Mouse (Mus musculus): ENCODE data around the gene Sdhaf1. TPM values are rescaled to one million over a fixed set of nuclear protein-coding genes. Genes with fewer than 3 reads are reported as not detected.
A peak's percentile ranks its signal among the peaks of the same experiment; 100 is the strongest.

Sdhaf1 gene
- 10 to 100 TPM; 12.0 to 12.5 TPM for total RNA-seq (2021)

DNA sequence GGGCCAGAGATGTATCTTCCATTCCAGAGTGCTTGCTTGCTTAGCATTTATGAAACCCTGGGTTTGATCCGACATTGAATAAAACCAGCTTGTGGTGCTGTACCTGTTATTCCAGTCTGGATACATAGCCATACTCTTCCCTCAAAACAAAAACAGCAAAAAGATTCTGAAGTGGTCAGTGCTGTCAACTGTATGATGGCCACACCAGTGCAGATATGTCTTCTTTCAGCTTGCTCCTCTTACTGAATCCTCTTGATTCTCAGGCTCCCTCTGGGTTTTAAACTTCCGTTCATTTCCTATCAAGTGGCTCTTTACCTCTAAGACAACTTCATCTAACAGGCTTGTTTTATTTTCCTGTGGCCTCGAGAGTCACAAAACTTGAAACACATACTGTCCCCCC lies at the start of gene Sdhaf1:
TSS of gene Sdhaf1 (minus strand) at position 101 of the 400 bp plus-strand sequence.
- intact Hi-C loops (cut with DNase I) = no loop called here
- no peak for DNase-seq

DNA sequence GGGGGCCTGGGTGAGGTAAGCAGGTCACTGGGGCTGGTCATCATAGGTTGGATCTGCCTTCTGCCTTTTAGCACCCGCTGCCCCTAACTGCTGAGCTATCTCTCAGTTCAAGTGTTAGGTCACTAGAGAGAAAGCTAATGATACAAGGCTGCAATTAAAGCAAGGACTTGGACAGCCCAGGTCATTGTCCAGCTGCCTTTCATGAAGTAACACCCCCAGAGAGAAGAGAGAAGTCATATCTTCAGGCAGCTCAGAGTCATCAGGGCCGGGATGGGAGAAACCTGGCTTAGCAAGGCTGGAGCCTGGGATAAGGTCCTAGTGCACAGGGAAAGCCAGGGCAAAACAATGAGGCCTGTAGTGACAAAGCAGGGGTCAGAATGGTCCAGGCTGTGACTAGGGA lies 43.8 kb upstream of the Sdhaf1 start:
- intact Hi-C loops (cut with DNase I) = no loop called here
- no peak for DNase-seq

DNA sequence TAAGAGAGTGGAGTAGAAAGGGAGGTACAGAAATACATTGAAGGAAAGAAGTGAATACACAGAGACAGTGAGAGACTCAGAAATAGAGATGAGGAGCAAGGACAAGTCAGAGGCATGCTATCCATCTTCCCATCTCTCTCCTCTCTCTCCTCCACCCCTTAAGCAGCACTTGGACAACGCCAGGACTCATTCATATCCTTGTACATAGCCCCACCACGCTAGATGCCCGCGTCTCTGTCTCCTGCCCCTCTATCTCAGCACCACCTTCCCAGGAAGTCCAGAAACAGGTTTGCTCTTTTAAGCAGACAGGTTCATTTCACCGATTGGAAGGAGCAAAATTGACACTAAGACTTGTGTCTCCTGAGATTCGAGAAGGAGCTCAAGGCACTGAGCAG lies 39.6 kb upstream of the Sdhaf1 start:
- no peak for DNase-seq
- intact Hi-C loops (cut with DNase I) = no loop called here

- DNase-seq = peak in 1 of 2 experiments; percentile 22
- intact Hi-C loops (cut with DNase I) = no loop called here
These were observed 39.1 kb upstream of the Sdhaf1 start, which contains the start of gene Lrfn3 for GRCm38 (mm10) chr7:30362652-30363343. Gene Lrfn3, minus strand, starts transcription at chr7:30362772.

DNA sequence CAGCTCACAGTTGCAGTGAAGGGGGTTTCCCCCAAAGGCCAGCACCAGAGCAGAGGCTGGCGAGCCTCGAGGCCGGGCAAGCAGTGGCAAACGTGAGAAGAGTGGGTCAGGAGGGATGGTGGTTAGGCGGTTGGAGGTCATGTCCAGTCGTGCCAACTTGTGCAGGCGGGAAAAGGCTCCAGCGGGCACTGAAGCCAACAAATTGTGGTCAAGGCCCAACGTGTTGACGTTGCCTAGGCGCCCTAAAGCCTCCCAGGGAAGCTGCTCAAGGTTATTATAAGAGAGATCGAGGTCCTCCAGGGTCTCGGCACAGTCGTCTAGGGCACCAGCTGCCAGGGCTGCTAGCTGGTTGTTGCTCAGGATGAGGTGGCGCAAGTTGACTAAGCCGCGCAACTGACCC lies 36.3 kb upstream of the Sdhaf1 start:
- no peak for DNase-seq
- intact Hi-C loops (cut with DNase I) = no loop called here

GRCm38 (mm10) chr7:30359276-30359865 lies 35.7 kb upstream of the Sdhaf1 start:
- intact Hi-C loops (cut with DNase I) = no loop called here
- DNase-seq = no peak

DNA sequence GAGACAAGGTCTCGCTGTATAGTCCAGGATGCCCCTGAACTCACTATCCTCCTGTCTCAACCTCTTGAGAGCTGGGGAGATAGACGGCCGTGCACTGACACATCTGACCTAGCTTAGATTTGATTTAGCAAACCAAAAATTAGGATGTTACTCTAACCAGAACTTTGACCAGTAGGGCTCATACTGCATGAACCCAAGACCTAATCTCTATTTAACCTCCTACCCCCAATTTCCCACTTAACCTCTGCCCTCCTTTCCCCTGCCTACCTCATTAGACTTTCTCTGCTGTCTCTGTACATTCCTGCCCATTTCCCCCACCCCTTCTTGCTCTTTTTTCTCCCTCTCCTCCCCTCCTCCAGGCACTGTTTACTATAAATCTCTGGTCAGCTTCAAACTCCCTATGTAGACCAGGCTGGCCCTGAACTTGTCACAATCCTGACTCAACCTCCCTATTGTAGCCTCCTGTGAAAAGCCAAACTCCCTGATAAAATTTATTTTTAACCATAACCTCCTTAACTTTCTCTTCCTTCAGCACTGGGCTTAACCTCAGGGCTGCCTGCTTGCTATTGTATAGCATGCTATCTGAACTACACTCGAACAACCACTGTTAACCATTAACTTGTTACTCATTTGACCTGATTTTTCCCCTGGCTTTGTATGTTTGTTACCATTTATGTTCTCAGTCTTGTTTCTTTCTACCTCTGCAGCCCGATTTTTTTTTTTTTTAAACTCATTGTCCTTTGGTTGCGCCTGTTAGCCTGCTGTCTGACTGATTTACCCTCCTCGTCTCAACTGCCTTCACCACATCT lies 34.9 kb upstream of the Sdhaf1 start:
- DNase-seq = no peak
- intact Hi-C loops (cut with DNase I) = no loop called here

- DNase-seq = no peak
- intact Hi-C loops (cut with DNase I) = no loop called here
These were observed 30.4 kb upstream of the Sdhaf1 start for GRCm38 (mm10) chr7:30354059-30354458.

DNA sequence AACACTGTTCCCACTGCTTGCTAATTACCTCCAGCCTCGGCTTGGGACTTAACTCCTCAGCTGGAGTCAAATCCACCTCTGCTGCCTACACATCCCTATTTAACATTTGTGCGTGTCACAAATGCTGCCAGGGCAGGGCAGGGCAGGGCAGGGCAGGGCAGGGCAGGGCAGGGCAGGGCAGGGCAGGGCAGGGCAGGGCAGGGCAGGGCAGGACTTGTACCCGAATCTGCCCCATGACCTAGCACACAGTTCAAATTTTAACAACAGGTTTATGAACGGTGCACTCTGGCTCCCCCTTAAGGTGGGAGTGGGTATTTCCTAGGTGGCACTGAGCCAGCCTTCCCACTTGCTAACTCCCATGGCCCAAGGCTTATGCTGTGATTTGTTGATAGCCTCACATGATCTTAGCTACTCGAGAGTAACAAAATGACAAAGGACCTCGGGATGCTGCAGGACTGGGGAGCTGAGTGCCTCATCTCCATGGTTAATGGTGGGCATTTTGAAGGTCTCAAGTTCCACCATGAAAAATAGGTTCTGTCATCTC lies 29.7 kb upstream of the Sdhaf1 start:
- DNase-seq = peak; percentile 58 to 78
- intact Hi-C loops (cut with DNase I) = no loop called here

GRCm38 (mm10) chr7:30347828-30348227 lies 24.1 kb upstream of the Sdhaf1 start:
- DNase-seq = peak; percentile 21 to 40

GRCm38 (mm10) chr7:30346635-30347379 lies 23.1 kb upstream of the Sdhaf1 start:
- intact Hi-C loops (cut with DNase I) = no loop called here
- DNase-seq = peak; percentile 65 to 75

More at GRCm38 (mm10) chr7:30347828-30348227, 24.1 kb upstream of the Sdhaf1 start:
- intact Hi-C loops (cut with DNase I) = no loop called here

DNA sequence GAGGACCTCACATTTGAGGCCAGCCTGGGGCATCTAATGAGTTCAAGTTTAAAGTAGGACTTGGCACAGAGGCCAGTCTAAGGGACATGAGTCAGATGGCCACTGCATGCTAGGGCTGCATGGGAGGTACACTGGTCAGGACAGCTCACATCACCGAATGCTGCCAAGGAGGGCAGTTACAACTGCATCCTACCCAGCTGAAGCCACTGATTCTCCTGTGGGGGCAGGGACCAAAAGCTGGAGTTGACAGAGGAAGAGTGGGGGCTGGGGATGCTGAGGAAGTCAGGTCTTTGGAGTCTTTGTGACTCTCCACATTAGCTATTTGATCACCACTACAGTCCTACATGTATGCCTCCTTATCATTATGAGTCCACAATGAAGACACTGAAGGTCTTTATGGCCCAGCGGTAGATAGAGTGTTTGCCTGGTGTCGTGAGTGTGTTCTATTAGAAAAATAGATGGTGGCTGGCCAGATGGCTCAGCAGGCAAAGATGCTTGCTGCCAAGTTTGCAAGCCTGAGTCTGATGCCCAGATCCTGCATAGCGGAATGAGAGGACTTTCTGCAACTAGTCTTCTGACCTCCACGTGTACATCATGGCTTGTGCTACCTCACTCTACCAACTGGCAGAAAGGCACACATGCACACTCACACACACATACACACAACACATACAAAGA lies 15.9 kb upstream of the Sdhaf1 start:
- intact Hi-C loops (cut with DNase I) = no loop called here
- DNase-seq = no peak

DNA sequence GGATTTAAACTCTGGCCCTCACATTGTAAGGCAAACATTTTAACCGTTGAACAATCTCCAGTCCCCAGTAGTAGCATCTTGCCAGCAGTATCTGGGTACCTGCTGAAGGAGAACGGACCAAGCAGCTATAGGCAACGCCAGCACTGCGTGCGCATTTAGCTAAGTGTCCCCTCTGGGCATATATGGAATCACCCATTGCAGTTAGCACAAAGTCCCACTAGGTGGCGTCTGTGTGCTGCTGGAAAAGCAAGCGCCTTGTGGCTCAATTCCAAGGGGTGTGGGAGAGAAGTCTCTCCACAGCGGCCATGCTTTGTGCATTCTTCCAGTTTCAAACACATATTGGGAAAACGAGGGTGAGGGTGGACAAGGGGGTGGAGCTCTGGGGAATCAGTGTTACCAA lies 12.7 kb upstream of the Sdhaf1 start:
- peak; percentile 70 to 77 for DNase-seq
- intact Hi-C loops (cut with DNase I) = no loop called here

DNA sequence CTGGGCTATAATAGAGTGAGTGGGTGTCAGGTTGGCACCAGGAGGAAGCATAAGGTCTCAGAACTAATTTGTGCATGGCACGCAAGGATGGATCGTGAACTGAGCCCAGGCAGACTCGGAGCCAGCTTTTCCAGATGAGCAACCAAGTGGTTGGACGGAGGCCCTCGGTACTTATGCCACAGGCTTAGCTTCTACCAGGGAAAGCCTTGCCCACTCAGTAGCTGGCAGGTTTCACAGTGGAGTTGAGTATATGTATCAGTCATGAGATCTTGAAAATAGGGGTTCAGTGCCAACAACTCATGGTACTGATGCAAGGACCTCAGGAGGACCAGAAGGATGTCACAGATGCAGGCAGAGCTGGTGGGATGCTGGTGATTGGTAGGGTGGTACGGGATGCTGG lies 12.0 kb upstream of the Sdhaf1 start:
- intact Hi-C loops (cut with DNase I) = no loop called here
- DNase-seq = no peak

DNA sequence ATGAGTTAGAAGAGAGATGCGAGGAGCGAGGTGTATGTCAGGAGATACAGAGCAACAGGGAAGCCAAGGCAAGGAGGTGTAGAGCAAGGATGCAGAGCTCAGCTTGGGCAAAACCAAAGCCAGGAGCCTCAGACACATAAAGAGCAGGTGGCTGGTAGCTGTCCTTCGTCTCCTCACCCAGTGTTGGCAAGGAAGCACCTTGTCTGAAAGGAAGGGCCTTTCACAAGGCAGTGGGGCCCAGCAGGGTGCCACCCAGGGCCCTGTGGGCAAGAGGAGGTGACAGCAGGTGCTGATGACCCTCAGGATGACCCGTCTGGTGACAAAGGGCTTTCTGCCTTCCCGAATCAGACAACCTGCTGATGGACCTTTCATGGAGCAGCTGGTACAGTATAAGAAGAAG lies 10.9 kb upstream of the Sdhaf1 start:
- no peak for DNase-seq
- intact Hi-C loops (cut with DNase I) = no loop called here

GRCm38 (mm10) chr7:30333436-30333835 lies 9.7 kb upstream of the Sdhaf1 start:
- intact Hi-C loops (cut with DNase I) = no loop called here
- peak; percentile 53 to 55 for DNase-seq

GRCm38 (mm10) chr7:30332622-30333259 lies 9.0 kb upstream of the Sdhaf1 start:
- intact Hi-C loops (cut with DNase I) = no loop called here

DNA sequence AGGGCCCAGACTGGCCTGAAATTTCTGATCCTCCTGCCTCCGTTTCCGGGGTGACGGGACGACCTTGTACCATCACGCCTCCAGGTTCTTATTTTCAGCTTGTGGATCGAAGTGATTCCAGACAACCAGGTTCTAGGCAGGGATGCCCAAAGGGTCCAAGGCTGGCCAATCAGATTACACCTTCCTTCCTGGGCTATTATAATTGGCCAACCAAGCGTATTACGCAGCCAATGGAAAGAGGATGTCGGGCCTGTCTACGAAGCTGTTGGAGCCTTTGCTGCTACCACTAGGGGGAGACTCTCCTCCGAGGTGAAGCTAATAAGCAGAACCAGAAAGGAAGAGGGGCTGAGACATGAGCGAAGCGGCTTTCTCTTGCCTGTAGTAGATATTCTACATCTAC lies 8.2 kb upstream of the Sdhaf1 start:
- DNase-seq = peak; percentile 53 to 56
- intact Hi-C loops (cut with DNase I) = no loop called here

More at GRCm38 (mm10) chr7:30332622-30333259, 9.0 kb upstream of the Sdhaf1 start:
- DNase-seq = no peak

GRCm38 (mm10) chr7:30328379-30328778 lies 4.7 kb upstream of the Sdhaf1 start:
- intact Hi-C loops (cut with DNase I) = no loop called here
- DNase-seq = no peak

Measured in heart, postnatal 36 days (tissue).